Mouse (Mus musculus): ENCODE measurements at regions not wholly inside any gene's neighbourhood (a gene's known extent, or its start where the extent isn't known, plus 50 kb on each side); places are given as distances from the start of the nearest gene placed in this dataset.

DNA sequence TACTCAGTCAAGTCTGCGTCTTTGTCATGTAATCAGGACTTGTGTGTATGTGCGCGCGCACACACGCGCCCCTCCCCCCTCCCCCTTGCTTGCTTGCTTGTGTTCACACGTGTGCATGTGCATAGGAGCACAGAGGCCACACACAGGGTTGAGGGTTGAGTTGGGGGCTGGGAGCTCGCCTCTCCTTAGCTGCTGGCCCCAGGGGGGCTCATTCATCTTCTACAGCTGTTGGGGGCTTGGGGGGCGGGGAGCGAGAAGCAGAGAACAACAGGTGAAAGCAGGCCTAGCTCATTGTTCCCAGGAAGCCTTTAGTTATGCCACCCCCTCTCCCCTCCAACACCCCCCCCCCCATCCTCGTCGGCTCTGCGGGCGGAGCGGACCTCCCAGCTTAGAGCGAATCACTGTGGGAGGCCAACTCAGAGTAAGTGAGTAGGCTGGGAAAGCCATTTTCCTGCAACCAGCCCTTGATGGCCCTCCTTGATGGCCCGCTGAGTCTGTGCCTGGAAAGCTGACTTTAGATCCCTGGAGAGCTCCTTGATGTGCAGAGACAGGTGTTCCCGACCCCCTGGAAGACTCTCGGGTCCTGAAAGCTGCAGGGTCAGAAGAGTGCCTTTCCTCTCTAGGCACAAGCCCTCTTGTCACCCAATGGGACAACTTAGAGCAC lies 78.8 kb downstream of the Asb13 start:
- Histone ChIP-seq H3K36me3 (ENCODE audit: insufficient read depth, low read length) (no peaks in the 10 kb centered on the region), H3K4me2 (replicated peaks; ENCODE audit: low read depth, low read length) (no peak overlapping the region), H3K4me3 (ENCODE audit: low read length) (no peak overlapping the region), H3K9me3 (ENCODE audit: low read length) (no peaks in the 10 kb centered on the region), H3K27me3 (ENCODE audit: insufficient read depth, low read length) (no peaks in the 10 kb centered on the region), H3K9ac (replicated peaks; ENCODE audit: low read length) (no peak overlapping the region), H3K27ac (ENCODE audit: low read length) (no peak overlapping the region), H3K4me1 (ENCODE audit: insufficient read depth, low read length) (peaks cover 17% of the 10 kb centered on the region)
- 24% methylated on average over 19 of the region's 19 CpGs for WGBS
- no peak for ATAC-seq (ENCODE audit: low FRiP score, low TSS enrichment)

DNA sequence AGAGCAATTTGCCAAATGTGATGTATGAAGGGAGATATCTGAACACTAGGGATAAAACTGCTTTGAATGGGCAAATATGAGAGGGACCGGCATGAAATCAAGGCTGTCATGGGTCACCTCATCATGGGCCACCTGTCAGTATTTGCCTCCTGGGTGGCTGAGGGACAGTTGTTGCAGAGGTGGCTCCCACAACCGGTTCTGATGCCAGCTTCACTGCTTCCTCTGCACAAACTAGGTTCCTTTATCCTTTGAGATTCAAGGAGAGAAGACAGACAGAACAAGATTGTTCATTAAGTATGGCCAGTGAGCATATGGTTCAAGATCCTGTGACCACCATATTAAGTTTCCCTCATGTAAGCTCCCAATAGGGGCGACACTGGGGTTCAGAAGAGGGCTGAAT lies 78.3 kb downstream of the Asb13 start:
- ATAC-seq (ENCODE audit: low FRiP score, low TSS enrichment), result no peak

DNA sequence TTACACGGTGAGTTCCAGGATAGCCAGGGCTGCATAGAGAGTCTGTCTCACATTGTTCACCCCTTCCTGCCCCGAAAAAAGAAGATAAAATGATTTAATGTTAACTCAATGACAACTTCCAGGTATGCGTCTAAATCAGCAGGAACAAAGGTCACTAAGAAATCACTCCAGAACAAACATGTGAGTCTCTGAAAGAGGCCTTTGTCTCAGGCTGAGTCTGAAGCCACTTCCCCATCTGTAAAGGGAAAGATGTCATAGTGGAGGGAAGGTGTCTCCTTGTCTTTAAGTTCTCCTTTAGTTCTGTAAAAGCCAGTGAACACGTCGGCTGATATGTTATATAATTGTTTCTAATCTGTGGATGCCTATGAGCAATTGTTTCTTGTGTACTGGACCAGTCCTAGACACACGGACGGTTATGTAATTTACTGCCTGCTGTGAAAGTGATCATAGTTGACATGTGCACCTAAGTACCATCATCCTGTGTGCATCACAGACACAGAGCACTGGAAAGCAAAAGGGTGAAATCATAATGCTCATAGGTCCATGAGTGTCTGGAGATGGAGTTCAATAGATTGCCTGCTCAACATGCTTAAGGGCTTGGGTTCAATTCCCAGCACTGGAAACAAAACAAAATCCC lies 76.3 kb downstream of the Asb13 start:
- H3K9ac ChIP-seq (replicated peaks; ENCODE audit: low read length), result no peak overlapping the region
- no peak overlapping the region for H3K27ac ChIP-seq (ENCODE audit: low read length)
- no peak for ATAC-seq (ENCODE audit: low FRiP score, low TSS enrichment)
- H3K27me3 ChIP-seq (ENCODE audit: insufficient read depth, low read length), result no peaks in the 10 kb centered on the region
- peaks cover 17% of the 10 kb centered on the region for H3K4me1 ChIP-seq (ENCODE audit: insufficient read depth, low read length)
- no peak overlapping the region for H3K4me3 ChIP-seq (ENCODE audit: low read length)
- 67% methylated on average over 7 of the region's 7 CpGs for WGBS
- H3K36me3 ChIP-seq (ENCODE audit: insufficient read depth, low read length), result no peaks in the 10 kb centered on the region
- no peaks in the 10 kb centered on the region for H3K9me3 ChIP-seq (ENCODE audit: low read length)
- H3K4me2 ChIP-seq (replicated peaks; ENCODE audit: low read depth, low read length), result no peak overlapping the region

More for the DNA sequence above, 78.3 kb downstream of the Asb13 start:
- no peak overlapping the region for H3K27ac ChIP-seq (ENCODE audit: low read length)
- no peak overlapping the region for H3K4me3 ChIP-seq (ENCODE audit: low read length)
- H3K27me3 ChIP-seq (ENCODE audit: insufficient read depth, low read length), result no peaks in the 10 kb centered on the region
- no peaks in the 10 kb centered on the region for H3K9me3 ChIP-seq (ENCODE audit: low read length)
- H3K4me1 ChIP-seq (ENCODE audit: insufficient read depth, low read length), result peaks cover 17% of the 10 kb centered on the region
- WGBS, result 21% methylated on average over 3 of the region's 3 CpGs
- H3K36me3 ChIP-seq (ENCODE audit: insufficient read depth, low read length), result no peaks in the 10 kb centered on the region
- H3K4me2 ChIP-seq (replicated peaks; ENCODE audit: low read depth, low read length), result no peak overlapping the region
- no peak overlapping the region for H3K9ac ChIP-seq (replicated peaks; ENCODE audit: low read length)

DNA sequence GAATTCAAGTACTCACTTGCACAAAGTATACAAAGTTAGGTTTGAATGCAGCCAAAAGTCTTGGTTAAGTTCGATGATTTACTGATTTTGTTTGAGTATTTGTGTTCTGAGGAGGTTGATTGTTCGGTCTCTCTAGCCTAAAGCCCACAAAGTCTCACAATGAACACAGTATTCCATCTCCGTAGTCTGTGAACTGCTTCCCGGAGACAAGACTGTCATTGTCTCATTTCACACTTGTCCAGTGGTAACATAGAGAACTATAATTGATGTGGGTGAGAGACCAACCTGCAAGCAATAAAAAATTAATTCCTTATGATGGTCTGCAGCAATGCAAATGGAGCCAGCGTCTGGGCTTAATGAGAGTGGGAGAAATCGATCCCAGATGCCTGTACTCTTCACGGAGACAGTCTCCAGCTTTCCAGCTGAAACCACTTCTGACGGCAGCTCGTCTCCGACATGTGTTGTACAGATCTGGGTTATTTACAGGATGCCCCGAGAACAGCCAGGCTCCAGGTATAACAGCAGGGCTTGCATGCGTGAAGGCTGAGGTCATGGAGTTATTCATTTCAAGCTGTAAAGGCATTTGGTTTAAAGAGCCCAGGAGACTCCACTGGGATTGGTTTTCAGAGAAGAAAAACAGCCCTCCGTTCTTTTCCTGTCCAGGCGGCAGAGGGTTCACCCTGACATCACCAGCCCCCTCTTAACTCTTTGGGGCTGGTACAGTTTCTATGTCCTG lies 75.2 kb downstream of the Asb13 start:
- 21% methylated on average over 14 of the region's 14 CpGs for WGBS
- 0 out of 2 replicates have a peak overlapping the region, but pooled peaks have one; percentile 15 for H3K27ac ChIP-seq (ENCODE audit: low read length)
- no peaks in the 10 kb centered on the region for H3K9me3 ChIP-seq (ENCODE audit: low read length)

More for the DNA sequence above, 75.2 kb downstream of the Asb13 start:
- peaks cover 17% of the 10 kb centered on the region for H3K4me1 ChIP-seq (ENCODE audit: insufficient read depth, low read length)
- no peaks in the 10 kb centered on the region for H3K36me3 ChIP-seq (ENCODE audit: insufficient read depth, low read length)
- H3K27me3 ChIP-seq (ENCODE audit: insufficient read depth, low read length), result no peaks in the 10 kb centered on the region
- ATAC-seq (ENCODE audit: low FRiP score, low TSS enrichment), result peak; percentile 85
- peak overlapping the region; percentile 46 for H3K4me2 ChIP-seq (replicated peaks; ENCODE audit: low read depth, low read length)
- H3K9ac ChIP-seq (replicated peaks; ENCODE audit: low read length), result peak overlapping the region; percentile 51
- H3K4me3 ChIP-seq (ENCODE audit: low read length), result peak overlapping the region; percentile 20; the same call in 1 of the 2 replicates
